Mouse (Mus musculus): ENCODE measurements around the gene Slc25a39.

GRCm38 (mm10) chr11:102369263-102369662, 38.5 kb downstream of the Slc25a39 start:
- TF ChIP-seq POLR2A (IDR thresholded peaks at IDR 0.05; ENCODE audit: low read depth, low read length) (no peak), CTCF (IDR thresholded peaks at IDR 0.05; ENCODE audit: extremely low read depth, insufficient read length, insufficient replicate concordance, low read depth, low read length) (no peak)
